Mouse (Mus musculus) spleen, postnatal 4 days (tissue): Measurements from ENCODE around the gene Mtus2.
"Not testable (repeated sequence)": the region's sequence is repeated elsewhere in the genome, so short reads cannot be mapped to it uniquely, and the experiment has no call there.

Source experiments
- DNase-seq, 2 experiments: peaks; one replicate each; pipeline ENCODE4 v3.0.0; 2022; ENCODE audit warnings: low spot score in 2 of 2

Gene Mtus2

DNA sequence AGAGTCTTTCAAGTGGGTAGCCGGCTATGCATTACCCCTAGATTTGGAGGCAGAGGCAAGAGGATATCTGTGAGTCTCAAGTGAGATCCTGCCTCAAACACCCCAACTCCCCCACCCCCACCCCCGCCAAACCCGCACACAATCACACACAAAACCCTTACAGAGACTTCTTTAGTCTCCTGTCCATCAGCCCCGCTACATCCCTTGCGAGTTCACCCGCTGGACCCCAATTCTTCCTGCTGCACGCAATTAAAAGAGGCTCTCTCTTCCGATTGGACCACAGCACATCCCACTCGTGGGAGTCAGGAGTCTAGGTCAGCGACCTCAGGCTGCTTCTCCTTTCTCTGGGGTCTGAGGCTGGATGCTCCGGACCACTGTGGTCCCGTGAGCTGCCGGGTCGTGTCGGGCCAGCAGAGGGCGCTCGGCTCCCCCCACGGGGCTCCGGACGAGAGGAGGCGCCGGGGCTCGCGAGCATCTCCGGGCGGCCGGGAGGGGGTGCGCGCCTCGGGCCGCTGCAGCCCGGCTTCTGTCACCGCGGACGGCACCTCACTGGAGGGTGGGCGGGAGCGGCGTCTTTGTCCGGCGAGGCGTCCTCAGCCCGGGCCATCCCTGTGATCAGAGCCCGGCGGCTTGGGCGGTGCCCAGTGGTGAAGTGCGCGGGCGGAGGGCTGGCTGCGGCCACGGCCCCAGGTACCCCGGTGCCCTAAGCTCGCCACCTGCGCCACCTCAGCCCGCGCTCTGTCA, at the start of gene Mtus2:
Mtus2 (plus strand) TSS at position 500 of the 744 bp plus-strand sequence.
- DNase-seq = peak; percentile 71 to 91

DNA sequence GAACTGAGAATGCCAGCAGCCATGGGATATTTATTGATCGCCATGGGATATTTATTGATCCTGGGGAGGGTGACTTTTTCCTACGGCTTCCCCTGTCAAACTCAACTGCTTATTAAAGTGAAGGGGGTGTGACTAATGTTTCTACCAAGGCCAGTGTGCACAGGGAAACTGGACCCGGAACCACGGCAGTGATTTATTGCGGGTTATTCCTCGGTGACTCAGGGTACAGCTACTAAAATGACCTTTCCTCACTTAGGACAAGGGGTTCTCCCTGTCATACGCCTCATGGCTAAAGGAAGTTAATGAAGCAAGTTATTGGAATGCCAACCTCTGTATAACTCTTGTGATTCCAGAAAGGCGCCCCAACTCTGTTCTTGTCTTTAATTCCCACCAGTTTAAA, 49.3 kb upstream of the Mtus2 start:
- DNase-seq = no peak

DNA sequence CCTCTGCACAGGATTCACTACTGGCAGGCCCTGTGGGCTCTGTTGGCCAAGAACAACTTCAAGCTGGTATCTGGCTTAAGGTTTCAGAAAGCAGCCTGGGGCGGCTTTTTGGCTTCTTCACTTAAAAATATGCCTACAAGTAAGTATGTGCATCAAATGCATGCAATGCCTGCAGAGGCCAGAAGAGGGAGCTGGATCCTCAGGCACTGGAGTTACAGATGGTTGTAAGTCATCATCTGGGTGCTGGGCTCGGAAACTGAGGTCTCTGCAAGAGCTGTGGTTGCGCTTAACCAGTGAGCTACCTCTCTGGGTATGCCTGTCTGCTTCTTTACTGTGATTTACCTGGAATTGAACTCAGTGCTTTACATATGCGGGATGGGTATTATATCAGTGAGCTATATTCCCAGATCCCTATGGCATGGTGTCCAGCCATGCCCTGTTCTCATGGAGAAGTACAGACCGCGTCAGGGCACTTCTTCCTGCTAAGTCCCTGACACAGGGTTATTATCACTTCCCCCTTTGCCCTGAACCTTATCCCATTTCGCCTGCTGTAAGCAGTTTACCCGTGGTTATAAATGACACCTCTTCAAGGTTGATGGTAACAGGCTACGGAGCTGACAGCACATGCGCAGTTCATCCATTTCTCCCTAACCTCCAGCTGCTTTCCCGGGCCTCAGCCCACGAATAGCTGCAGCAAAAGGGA, 46.2 kb upstream of the Mtus2 start:
- no peak for DNase-seq

DNA sequence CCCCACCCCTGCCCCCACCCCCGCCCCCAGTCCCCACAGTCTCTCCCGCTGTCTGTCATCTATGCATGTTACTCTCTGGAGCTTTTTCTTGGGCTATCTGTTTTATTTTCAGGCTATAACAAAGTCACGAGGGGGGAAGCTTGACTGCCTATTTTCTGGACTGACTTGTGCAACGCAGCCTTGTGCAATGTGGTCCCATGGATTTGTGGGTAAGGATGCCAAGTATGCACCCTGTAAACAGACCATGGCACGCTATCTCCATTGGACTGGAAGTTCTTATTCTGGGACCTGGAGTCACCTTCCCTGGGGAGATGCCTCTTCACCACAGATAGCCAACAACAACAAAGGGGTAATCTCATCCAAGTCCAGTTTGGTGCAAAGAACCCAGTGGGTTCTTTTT, 45.4 kb upstream of the Mtus2 start:
- no peak for DNase-seq

DNA sequence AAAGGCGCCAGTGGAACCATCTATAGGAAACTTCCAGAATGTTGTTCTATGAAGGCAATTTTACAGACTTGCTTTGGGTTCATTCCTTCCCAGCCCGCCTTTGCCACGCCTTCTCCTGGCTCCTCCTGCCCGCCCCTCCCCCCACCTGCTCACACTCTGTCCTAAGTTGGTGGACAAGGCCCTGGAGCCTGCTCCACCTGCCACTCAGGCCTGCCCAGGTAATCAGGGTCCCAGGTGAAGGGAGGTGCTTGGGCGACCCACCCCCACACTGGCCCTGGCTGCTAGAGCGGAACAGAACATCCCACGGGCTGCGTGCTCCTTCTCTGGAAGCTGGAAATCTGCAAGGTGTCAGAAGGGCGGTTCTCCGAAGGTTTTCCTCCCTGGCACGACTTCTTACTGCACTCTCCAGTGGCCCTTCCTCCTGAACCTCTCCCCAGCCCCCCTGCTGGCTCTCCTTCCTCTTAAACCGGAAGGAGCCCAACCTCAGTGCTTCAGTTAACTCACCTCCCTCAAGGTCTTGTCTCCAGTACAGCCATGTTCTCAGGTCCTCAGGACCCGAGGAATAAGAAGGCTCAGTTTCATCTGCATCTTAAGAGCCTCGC, 43.8 kb upstream of the Mtus2 start:
- DNase-seq = no peak

DNA sequence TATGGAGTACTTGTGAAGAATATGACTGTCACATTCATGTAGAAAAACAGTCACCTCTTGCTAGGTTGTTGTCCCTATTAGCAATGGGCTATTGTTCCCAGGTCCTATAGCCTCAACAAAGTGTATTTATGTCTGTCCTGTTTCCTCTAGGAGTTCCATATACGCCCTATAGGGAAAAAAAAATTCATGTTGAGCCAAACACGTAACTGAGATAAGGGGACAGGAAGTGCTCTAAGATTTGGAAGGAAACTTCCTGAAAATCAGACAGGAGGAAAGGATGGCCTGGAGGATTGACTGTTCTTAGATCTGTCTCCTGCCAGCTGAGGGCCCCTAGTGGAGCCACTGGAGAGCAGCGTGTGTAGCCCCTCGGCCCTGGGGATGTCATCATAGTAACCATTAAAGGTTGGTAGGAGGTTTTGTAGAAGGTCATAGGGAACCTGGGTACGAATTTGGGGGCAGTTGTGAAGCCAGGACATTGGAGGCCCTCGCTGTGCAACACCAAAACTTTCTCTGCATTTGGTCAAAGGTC, 42.0 kb upstream of the Mtus2 start:
- DNase-seq = no peak

DNA sequence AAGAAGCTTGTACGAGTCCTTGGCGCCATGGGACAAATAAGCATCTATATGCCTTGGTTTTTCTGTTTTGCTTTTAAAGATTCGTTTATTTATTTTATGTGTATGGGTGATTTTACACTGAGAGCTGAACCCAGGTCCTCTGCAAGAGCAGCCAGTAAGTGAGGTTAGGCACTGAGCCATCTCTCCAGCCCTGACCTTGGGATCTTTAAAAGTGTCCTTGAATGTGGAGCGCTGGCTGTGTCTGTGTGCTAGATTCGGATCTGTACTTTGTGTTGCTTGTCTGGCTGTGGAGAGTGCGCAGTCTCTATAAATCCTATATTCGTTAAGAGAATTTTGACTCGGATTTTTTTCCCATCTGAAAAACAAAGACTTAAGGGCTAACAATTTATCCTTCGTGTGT, 40.9 kb upstream of the Mtus2 start:
- DNase-seq = no peak

DNA sequence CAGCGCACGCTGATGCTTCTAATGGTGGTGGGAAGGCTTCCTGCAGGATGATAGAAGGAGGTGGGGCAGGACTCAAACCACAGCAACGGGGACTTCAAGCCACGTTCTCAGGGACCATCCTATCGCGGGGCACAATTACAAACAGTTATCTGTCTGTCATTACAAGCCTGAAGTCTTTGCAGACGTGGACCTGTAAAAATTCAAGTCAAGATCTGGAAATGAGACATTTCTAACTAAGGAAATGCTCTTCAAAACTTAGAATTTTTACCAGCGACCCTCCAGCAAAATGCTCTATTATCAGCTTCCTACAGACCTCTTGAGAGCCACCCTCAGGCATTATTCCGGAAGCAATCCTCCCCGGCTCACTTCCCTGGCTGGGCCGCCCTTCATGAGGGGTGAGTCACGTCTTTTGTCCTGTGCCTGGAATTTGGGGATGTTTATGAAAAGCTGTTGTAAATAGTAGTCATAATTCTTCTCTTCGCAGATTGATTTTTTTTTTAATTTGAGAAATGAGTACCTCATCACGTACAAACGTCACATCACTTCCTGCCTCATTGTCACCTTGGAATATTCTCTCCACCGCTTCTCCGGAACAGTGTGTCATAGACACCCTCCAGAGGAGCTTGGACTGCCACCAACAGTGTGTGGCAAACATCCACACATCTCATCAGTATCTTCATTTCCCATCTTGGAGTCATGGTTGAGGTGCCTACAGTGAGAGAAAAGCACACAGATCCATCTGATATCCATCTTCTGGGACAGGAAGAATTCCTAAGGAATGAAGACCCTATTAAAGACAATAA, 38.9 kb upstream of the Mtus2 start:
- no peak for DNase-seq

DNA sequence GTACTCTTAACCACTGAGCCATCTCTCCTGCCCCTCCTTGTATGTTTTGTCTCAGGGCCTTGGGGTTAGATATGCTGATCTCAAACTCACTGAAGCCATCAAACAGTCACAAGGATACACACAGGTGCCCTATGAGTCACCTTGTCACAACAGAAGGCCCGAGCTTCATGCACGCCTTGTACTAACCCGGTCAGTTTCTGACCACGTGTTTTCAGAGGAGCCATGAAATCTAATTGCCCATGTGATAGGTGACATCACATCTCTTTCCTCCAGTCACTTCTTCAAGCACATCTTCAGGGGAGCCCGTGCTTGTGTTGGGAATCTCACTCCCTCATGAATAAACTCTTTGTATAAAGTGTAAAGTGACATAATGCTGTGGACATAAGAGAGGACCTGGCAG, 32.5 kb upstream of the Mtus2 start:
- no peak for DNase-seq

DNA sequence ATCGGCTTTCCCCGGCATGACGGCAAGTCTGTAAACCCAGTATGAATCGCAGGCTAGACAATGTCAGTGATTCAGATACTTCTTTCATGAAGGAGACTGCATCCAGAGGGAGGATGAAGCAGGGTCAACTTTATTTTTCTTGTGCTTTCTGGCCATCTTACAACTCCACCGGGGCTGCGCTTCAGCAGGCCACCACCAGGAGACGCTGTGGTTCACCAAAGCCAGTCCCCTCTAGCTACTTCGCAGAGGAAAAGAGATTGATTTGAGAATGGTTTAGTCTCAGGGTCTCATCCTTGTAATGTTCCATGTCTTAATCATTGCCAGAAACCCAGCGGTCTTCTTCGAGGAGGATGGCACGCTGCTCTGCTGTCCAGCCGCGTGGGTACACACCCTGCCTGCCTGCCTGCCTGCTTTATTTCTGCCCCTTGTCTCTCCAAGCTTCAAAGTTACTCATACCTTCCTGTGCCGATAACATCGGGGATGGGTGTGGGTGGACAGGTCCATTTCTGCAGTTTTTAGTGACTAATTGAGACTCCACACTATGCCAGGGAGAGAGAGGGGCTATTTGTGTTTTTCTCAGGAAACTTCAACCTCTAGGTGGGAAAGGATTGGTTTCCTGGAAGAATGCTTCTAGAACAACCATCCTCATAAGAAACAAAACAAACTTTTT, 31.1 kb upstream of the Mtus2 start:
- DNase-seq = peak in 1 of 2 experiments; percentile 72

DNA sequence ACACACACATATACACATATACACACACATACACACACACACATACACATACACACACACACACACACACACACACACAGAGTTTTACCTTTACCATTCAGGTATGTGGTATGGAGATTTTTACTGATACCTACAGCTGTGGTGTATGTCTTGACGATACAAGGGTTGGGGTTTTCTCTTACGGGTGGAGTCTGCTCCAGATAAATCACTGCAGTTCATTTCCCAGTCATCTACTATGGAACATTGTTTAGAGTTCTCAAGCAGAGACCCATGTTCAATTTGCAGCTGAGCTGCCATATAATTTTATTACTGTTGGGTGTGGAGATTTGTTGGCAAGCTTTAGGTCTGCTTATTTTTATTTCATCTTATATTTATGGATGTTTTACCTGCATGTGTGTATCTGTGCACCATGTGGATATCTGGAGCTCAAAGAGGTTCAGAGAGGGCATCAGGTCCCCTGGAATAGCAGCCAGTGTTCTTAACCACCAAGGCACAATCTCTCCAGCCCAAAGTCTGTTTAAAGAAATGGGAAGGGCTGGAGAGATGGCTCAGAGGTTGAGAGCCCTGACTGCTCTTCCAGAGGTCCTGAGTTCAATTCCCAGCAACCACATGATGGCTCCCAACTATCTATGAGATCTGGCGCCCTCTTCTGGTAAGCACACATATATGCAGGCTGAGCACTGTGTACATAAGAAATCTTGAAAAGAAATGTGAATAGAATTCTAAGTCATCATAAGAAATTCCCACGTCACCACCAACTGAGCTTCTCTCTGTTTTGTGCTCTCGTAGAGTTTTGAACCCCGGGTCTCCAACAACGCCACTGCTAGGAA, 28.2 kb upstream of the Mtus2 start:
- no peak for DNase-seq

DNA sequence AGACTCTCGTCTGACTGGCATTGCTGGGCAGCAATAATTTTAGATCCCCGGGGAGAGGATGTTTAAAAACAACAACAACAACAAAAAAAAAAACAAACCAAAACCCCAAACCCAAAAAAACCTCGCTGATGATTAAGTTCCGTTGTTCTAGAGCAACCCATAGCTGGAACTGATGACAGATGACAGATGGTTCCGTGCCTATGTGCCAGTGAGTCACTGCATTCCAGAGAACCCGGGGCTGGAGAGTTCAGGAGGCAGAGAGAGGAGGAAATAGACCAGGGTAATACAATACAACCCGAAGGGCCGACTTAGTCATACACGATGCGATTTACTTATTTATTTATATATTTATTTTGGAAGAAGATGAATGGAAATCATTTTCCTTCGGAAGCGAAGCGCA, 22.0 kb upstream of the Mtus2 start:
- DNase-seq = no peak

DNA sequence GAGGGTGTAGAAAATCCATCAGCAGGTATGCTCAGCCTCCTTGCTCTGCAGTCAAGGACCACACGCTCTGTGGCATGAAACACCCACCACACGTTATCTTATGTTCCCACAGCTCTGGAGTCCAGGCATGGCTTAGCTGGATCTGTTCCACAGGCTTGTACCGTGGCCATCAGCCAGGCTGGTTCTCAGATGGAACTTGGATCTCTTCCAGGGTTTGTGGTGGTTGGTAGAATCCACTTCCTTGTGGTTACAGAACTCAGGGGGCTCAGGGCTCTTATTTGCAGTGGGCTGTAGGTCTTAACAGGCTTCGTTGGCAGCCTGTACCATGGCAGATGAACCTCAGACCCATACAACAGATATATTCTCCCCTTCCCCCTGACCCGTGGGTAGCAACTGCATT, 17.9 kb upstream of the Mtus2 start:
- no peak for DNase-seq

DNA sequence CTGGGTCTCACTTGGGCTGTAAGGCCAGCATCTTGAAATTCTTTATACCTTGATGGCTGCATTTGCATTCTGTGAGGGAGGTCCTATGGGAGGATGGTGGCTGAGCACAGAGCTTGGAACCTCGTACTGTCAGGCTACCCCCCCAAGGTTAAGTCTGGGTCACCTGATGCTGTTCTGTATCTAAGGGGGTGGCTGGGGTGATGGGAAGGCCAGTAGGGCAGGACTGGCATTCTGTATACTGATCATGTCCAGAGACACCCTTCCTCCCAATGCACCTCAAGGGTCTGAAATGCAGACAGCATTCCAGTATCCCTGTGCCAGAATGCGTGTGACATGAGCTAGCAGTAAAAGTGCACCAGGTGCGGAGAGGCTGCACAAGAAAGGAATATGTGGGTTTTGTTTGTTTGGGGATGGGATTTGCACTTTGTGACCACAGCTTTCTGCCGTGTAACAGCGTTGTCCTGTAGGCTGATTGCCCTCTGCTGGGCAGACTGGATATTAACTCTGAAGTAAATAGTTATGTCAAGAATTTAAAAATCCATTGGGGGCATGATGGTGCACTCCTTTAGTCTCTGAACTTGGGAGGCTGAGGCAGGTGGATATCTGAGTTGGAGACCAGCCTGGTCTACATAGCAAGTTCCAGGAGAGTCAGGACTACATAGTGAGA, 12.0 kb upstream of the Mtus2 start:
- DNase-seq = no peak

DNA sequence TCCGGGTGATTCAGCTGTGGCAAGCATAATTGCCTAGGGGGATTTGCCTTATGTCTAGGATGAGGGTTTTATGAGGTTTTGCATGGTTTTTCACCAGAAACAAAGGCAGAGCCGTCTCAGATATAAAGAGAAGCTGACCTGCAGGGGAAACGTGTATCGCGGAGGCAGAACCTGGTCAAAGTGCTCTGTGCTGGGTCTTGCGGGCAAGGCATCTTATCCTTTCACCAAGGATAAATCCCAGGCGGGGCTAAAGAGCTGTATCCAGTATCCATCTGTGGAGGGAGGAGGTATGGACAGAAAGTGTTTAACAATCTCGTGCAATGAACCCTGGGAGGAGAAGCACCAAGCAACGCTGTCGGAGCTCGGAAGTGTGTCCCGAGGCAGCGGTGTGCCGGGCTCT, 7.2 kb upstream of the Mtus2 start:
- DNase-seq = no peak

DNA sequence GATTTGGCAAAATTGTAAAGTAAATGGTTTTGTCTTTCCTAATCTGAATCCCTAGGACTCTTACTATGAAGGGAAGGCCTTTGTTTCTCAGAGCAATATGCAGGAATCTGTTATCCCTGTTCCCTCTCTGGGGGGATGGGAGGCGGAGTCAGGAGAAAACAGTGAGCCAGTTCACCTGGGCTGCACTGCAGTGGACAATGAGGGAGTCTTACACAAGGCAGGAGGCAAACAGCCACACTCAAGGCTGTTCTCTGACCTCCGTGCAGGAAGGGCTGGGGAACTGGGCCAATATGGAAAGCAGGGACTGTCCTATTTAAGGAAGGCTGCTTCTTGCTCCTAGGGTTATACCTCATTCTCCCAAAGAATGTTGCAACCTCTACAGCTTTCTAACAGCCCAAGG, 5.4 kb upstream of the Mtus2 start:
- no peak for DNase-seq

DNA sequence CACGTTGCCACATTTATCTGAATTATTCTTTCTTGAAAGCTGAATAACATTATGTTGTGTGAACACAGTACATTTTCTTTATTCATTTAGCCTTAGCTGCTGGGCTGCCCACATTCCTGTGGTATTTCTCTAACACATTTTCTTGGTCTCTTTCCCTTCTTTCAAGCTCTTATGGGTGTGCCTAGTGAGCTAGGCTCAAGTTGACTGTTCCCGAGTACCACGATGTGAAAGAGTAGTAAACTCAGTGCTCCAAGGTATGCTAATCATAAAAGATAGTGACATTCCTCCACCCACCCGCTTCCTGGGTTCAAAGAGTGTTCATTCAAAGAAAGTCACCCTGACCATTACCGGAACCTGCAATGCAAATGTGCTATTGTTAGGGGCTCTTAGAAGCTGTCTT, 3.9 kb upstream of the Mtus2 start:
- not testable (repeated sequence) for DNase-seq

DNA sequence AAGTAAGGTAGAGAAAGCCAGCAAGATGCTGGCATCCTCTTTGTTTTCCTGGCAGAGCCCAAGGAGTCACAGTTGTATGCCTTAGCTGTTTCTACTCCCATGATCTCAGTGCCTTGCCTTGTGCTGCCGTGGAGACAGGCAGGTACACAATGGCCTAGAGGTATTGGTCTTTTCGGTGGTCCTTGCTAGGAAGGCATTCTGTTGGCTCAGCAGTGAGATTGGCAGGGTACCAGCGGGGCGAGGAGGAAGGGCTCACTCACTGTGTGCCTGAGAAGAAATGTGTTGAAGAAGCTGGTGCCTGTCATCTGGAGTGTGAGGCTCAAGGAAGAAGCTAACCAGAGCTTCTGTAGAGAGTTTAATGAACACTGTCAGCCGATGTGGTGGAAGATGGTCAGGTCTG, 1.4 kb upstream of the Mtus2 start:
- DNase-seq = no peak

DNA sequence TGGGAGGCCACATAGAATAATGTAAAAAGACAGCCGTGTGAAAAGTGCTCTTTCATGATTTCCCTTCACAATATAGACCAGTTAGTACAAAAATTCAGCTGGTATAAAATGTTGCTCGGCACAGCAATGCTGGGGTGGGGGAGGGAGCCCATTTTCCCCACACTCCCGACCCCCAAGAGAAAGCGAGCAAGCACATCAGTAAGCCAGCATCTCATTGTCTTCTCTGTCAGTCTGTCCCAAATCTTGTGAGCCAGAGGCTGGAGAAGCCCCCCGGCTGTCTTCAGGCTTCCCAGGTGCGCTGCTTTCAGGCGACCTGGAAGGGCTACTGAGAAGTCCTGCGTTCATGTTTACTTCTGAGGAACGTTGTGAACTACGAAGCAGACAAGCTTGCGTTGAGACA, 699 bp upstream of the Mtus2 start:
- DNase-seq = no peak
